Mouse (Mus musculus) megakaryocyte, embryonic 14.5 days (primary cell): ENCODE measurements around the gene Cntfr.
"Not testable (repeated sequence)": the region's sequence is repeated elsewhere in the genome, so short reads cannot be mapped to it uniquely, and the experiment has no call there.

Experiments used
- FLI1 ChIP-seq: IDR thresholded peaks from 2 replicates; pipeline ENCODE4 v1.6.1; 2012; ENCODE audit warnings: low read length, inconsistent platforms, mixed read lengths
- GATA1 ChIP-seq: IDR thresholded peaks from 3 replicates; pipeline ENCODE4 v1.6.1; 2012; ENCODE audit warnings: mixed read lengths, low read length, inconsistent platforms, borderline replicate concordance

DNA sequence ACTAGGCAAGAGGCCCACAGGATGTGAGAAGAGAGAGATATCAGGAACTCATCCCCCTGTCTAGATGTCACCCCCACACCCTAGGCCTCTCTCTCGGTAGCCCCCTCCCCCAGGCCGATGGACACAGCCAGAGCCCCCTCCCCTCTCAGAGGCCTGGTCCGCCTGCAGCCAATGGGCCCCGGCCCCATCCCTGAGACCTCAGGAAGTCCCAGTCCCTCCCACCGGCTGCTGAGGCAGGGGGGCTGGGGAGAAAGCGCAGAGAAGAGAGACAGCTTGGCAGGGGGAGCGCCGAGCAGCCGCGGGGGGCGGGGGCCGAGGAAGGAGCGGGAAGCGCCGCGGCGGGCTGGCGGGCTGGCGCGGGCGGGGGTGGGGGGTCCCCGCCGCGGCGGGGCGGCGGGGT lies 13.6 kb downstream of the Cntfr start:
- TF ChIP-seq GATA1, FLI1: not testable (repeated sequence)
